Mouse (Mus musculus) E14TG2a.4 (cell line): ENCODE data around the gene Tpk1.

ENCODE experiments used
- CTCF ChIP-seq: conservative IDR thresholded peaks from 2 replicates; pipeline ENCODE4 v1.5.1; 2014; ENCODE audit warnings: low read length
- NANOG ChIP-seq: IDR thresholded peaks from 2 replicates; pipeline ENCODE4 v1.6.1; 2014; ENCODE audit warnings: borderline replicate concordance, low read length, mixed read lengths

DNA sequence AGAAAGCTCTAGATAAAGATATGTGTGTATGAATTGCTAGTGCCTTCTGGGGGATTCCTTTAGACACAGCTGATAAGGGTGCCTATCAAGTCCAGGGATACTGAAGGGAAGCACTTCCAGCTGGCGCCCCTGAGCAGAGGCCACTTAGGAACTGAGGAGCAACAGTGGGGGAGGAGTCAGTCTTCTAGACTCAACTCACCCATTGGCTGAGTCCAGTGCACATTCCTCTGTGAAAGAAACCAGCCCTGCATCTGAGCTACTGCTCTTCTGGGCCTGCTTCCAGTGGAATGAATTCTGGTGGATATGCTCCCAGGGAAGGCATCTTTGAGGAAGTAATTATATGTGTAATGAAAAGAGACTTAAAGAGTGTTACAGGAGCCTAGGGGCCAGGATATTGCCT, 278.8 kb downstream of the Tpk1 start:
- TF ChIP-seq CTCF (no peak), NANOG (no peak)
